Mouse (Mus musculus) mouse trophoblast stem cell (cell line): ENCODE results near the gene Pip4p1.

Experiments used
- in situ Hi-C, 2 experiments: fragments of 300-500 bp; cut with MseI, MboI; formaldehyde crosslinking; loops; 2 replicates in 1 of 2; 3 replicates in 1 of 2; pipeline ENCODE4 v1.15.1; 2025

Pip4p1 gene

DNA sequence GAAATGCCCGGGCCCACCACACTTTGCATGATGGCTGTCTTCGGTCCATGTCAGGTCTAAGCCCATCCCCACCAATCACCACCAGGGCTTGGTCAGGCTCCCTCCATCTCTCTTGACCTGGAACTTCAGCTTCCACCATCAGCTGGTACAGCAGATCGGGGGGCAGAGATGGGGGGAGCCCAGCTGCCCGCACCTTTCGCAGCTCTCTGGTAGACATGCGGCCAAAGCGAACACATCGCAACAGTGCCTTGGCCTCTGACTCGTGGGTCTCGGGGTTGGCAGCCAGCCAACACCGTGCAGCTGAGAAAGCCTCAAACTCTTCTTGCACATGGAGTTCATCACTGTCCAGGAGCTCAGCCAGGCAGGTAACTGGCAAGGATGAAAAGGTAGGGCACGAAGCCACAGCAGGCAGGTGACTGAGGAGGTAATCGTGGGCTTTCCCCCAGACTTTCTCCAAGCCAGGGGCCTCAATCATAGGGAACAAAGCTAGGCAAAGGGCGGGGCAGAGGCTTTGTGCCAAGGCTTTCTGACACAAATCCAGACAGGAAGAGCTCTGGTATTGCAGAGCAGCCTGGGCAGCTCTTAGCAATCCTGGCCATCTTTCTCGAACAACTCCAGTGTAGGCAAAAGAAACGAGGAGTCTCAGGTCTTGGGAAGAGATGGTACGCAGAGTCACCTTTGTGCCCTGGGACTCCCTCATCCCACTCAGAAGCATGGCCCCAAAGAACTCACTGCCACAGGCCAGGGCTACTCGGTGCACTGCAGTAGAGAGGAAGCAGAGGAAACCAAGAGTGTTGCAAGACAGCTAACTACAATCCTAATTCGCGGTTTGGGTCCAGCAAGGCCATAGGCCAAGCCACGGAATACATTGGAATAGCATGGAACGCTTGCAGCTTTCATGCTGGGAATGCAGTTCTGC lies 37.9 kb downstream of the Pip4p1 start:
- in situ Hi-C loops: no loop called here

DNA sequence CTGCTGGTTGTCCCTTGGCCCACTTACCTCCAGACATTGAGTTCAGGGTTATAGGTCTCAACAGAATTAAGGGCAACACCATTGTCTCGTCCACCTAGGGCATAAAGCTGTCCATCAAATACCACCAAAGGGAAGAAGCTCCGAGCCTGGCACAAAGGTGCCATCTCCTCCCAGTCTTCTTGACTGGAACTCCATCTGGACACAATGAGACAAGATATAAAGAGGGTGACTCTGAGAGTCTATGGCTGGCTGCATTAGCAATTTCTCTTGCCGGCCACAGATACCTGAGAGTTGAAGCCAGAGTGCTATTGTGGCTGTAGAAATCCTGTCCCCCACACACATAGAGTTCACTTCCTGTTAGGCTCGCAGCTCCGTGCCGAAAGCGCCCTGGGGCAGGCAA lies 38.6 kb downstream of the Pip4p1 start:
- in situ Hi-C loops: no loop called here

DNA sequence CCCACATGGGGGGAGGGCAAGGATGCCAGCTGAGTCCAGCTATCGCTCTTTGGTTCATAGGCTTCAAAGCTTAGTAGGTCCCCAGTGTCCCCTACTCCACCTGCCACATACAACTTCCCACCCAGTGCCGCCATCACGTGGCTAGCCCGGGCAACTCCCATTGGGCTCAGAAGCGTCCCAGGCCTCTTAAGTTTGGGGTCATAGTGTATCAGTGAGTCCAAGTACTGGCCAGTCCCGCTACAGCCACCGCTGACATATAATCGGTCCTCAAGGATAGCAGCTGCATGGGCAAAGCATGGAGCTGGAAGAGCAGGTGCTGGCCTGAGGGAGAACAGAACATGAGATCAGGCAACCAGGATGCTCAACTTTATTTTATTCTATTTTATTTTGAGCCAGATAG lies 39.0 kb downstream of the Pip4p1 start:
- in situ Hi-C loops: no loop called here

DNA sequence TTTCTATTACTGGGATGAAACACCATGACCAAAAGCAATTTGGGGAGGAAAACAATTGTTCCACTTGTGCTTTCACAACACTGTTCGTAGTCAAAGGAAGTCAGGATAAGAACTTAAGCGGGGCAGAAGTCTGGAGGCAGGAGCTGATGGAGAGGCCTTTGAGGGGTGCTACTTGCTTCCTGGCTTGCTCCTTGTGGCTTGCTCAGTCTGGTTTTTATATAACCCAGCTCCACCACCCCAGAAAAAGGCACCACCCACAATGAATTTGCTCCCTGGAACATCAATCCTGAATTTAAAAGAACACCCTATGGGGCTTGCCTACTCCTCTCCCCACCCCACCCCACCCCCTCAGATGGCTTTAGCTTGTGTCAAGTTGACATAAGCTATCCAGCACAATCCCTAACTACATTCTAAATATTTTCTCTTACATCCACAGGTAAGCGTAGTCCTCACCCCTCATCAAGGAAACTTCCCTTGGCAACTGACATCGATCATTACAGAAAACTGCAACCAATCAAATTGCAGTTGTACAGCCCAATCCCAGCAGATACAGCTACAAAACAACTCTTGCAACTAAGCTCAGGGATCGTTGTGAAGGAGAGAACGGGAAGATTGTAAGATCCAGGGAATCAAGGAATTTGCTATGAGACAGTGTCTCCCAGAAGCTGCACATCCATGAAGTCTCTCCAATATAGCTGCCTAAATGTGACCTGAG lies 54.3 kb downstream of the Pip4p1 start:
- in situ Hi-C loops: no loop called here
